8 mouse cellular contexts compared by ENCODE assay signal in genomic region chr4:130391265-130391664, GRCm38 (mm10). TPM values are rescaled to one million over a fixed set of nuclear protein-coding genes. Genes with fewer than 3 reads are reported as not detected.
DNase-seq lines count a peak whose midpoint lies in the region; ATAC-seq and TF ChIP-seq lines count a peak whose summit lies in the region.
"Had no signal": no experiment of that assay in that cellular context is flagged by ENCODE, and none has a peak within 500 bp of the region (broad histone marks: within the 10 kb centered on the region; RNA-seq: fewer than 3 reads in every experiment).

No protein-coding gene starts in this region.

- H3K27me3 ChIP-seq in hindbrain, postnatal 0 days (ENCODE audit: insufficient read depth, low read length) = no peaks in the 10 kb centered on the region
- H3K27me3 ChIP-seq in hindbrain, embryonic 13.5 days = no peaks in the 10 kb centered on the region
- no peaks in the 10 kb centered on the region for H3K27me3 ChIP-seq in stomach, postnatal 0 days (ENCODE audit: control insufficient read depth, insufficient read depth, low read length)
- H3K27me3 ChIP-seq: megakaryocyte, embryonic 14.5 days had no signal

- DNase-seq in hindbrain, postnatal 0 days (ENCODE audit: low spot score) = peak; percentile 44
- DNase-seq in retina, postnatal 1 day = peak; percentile 44
- no peak for DNase-seq in retina, embryonic 14.5 days (ENCODE audit: low spot score)
- peak; percentile 7 for DNase-seq in embryo, embryonic 9.5 days (ENCODE audit: extremely low spot score)
- no peak for DNase-seq in stomach, postnatal 0 days (ENCODE audit: low spot score)
- no peak for DNase-seq in ovary, postnatal 14 days (ENCODE audit: low spot score)

- H3K4me3 ChIP-seq in hindbrain, postnatal 0 days (ENCODE audit: low read length) = no peak overlapping the region
- H3K4me3 ChIP-seq in hindbrain, embryonic 13.5 days = no peak overlapping the region
- H3K4me3 ChIP-seq in stomach, postnatal 0 days (ENCODE audit: low read depth, low read length) = no peak overlapping the region
- H3K4me3 ChIP-seq: megakaryocyte, embryonic 14.5 days had no signal

- TF ChIP-seq EP300 in stomach, postnatal 0 days (optimal IDR thresholded peaks at IDR 0.05) = no peak

- 56% methylated on average over 3 of the region's 3 CpGs for WGBS in hindbrain, postnatal 0 days
- 65% methylated on average over 3 of the region's 3 CpGs for WGBS in hindbrain, embryonic 13.5 days
- WGBS in stomach, postnatal 0 days = 62% methylated on average over 3 of the region's 3 CpGs

- peak; percentile 55 for TF ChIP-seq CTCF in hindbrain, postnatal 0 days (IDR thresholded peaks at IDR 0.05; ENCODE audit: low read depth)
- TF ChIP-seq CTCF in stomach, postnatal 0 days (IDR thresholded peaks at IDR 0.05; ENCODE audit: low read depth) = peak; percentile 43

- H3K9me3 ChIP-seq in hindbrain, postnatal 0 days (ENCODE audit: low read length) = no peaks in the 10 kb centered on the region
- no peaks in the 10 kb centered on the region for H3K9me3 ChIP-seq in hindbrain, embryonic 13.5 days
- no peaks in the 10 kb centered on the region for H3K9me3 ChIP-seq in stomach, postnatal 0 days (ENCODE audit: control insufficient read depth, low read length)
- H3K9me3 ChIP-seq: megakaryocyte, embryonic 14.5 days had no signal

- peaks cover 27% of the 10 kb centered on the region; the same call in 1 of the 2 replicates for H3K36me3 ChIP-seq in hindbrain, postnatal 0 days (ENCODE audit: insufficient read depth, low read length)
- peaks cover 41% of the 10 kb centered on the region for H3K36me3 ChIP-seq in hindbrain, embryonic 13.5 days
- H3K36me3 ChIP-seq in stomach, postnatal 0 days (ENCODE audit: control insufficient read depth, insufficient read depth, low read length) = 0 out of 2 replicates have a peak, but pooled peaks cover 3% of the 10 kb centered on the region

- no peak for ATAC-seq in hindbrain, postnatal 0 days
- no peak for ATAC-seq in hindbrain, embryonic 13.5 days (ENCODE audit: low FRiP score)
- ATAC-seq in stomach, postnatal 0 days (ENCODE audit: low FRiP score, low TSS enrichment) = no peak

- no peak overlapping the region for H3K4me2 ChIP-seq in hindbrain, postnatal 0 days (ENCODE audit: low read depth, low read length)
- no peak overlapping the region for H3K4me2 ChIP-seq in hindbrain, embryonic 13.5 days
- H3K4me2 ChIP-seq in stomach, postnatal 0 days (replicated peaks; ENCODE audit: low read depth) = no peak overlapping the region

- H3K4me1 ChIP-seq in hindbrain, postnatal 0 days (ENCODE audit: insufficient read depth, low read length) = no peaks in the 10 kb centered on the region
- H3K4me1 ChIP-seq in hindbrain, embryonic 13.5 days (replicated peaks) = peaks cover 19% of the 10 kb centered on the region
- H3K4me1 ChIP-seq in stomach, postnatal 0 days (replicated peaks; ENCODE audit: control insufficient read depth, insufficient read depth) = no peaks in the 10 kb centered on the region
- H3K4me1 ChIP-seq: megakaryocyte, embryonic 14.5 days had no signal

- H3K9ac ChIP-seq in hindbrain, postnatal 0 days (replicated peaks; ENCODE audit: low read length) = no peak overlapping the region
- H3K9ac ChIP-seq in hindbrain, embryonic 13.5 days = no peak overlapping the region
- no peak overlapping the region for H3K9ac ChIP-seq in stomach, postnatal 0 days (ENCODE audit: low read length)

- H3K27ac ChIP-seq in hindbrain, postnatal 0 days = no peak overlapping the region
- H3K27ac ChIP-seq in hindbrain, embryonic 13.5 days = no peak overlapping the region
- H3K27ac ChIP-seq in stomach, postnatal 0 days (replicated peaks) = no peak overlapping the region

RNA-seq across cellular contexts. Expression of gene Snrnp40, which starts 31.3 kb away (rescaled TPM):
- 57.9 and 74.2 TPM in 2 replicates for total RNA-seq in hindbrain, postnatal 0 days (2014; rRNA removed)
- polyA plus RNA-seq in hindbrain, postnatal 0 days (2015; fragmentation: Nextera tagmentation; extraction: Ambion mirVana) = 84.5 and 88.9 TPM in 2 replicates
- 111 and 122 TPM in 2 replicates for polyA plus RNA-seq in hindbrain, embryonic 13.5 days (2015; fragmentation: Nextera tagmentation; extraction: Ambion mirVana)
- polyA plus RNA-seq in stomach, postnatal 0 days (2015; fragmentation: Nextera tagmentation; extraction: Ambion mirVana) = 61.6 and 62.9 TPM in 2 replicates

RNA-seq across cellular contexts. Expression of gene Zcchc17, which starts 31.5 kb away (rescaled TPM):
- 23.9 and 31.4 TPM in 2 replicates for total RNA-seq in hindbrain, postnatal 0 days (2014; rRNA removed)
- 93.2 and 101 TPM in 2 replicates for polyA plus RNA-seq in hindbrain, postnatal 0 days (2015; fragmentation: Nextera tagmentation; extraction: Ambion mirVana)
- polyA plus RNA-seq in hindbrain, embryonic 13.5 days (2015; fragmentation: Nextera tagmentation; extraction: Ambion mirVana) = 89.7 and 92.8 TPM in 2 replicates
- 44.8 and 50.4 TPM in 2 replicates for polyA plus RNA-seq in stomach, postnatal 0 days (2015; fragmentation: Nextera tagmentation; extraction: Ambion mirVana)

Comparison
In these comparisons a context has a peak if more than half of its experiments do, and no peak if none do; other contexts are left out.
1. DNase-seq: peak in hindbrain, postnatal 0 days (single experiment), retina, postnatal 1 day (single experiment) and embryo, embryonic 9.5 days (single experiment); none in retina, embryonic 14.5 days (single experiment), stomach, postnatal 0 days (single experiment) and ovary, postnatal 14 days (single experiment).